ENCODE assay signal across 9 mouse cellular contexts in the genomic region with DNA sequence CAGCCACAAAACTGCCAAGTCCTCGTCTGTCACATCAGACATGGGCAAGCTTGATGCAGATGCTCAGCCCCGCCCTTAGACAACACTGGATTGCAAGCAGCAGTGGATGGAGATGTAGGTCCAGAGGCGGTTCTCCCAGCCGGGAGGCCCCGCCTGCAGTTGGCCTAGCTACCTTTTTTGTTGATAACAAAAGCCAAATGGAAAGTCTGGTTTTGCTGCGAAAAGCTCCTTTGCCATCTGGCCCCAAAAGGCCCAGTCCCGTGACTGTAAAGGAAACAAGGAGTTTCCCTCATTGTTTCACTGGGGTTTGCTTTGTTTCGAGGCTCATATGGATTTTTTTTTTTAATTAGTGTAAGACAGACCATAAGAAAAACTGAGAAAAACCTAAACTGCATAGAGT. TPM values are rescaled to one million over a fixed set of nuclear protein-coding genes. Genes with fewer than 3 reads are reported as not detected.
A peak's percentile ranks its signal among the peaks of the same experiment; 100 is the strongest.
DNase-seq lines count a peak whose midpoint lies in the region; ATAC-seq and TF ChIP-seq lines count a peak whose summit lies in the region.
"Had no signal": no experiment of that assay in that cellular context is flagged by ENCODE, and none has a peak within 500 bp of the region (broad histone marks: within the 10 kb centered on the region; RNA-seq: fewer than 3 reads in every experiment).

No protein-coding gene starts in this region.

- ATAC-seq in forebrain, embryonic 15.5 days (replicated peaks) = no peak
- no peak for ATAC-seq in forebrain, embryonic 16.5 days
- ATAC-seq in lung, embryonic 15.5 days (ENCODE audit: borderline replicate concordance, extremely low read depth, low FRiP score, low TSS enrichment) = no peak
- ATAC-seq in stomach, postnatal 0 days (ENCODE audit: low FRiP score, low TSS enrichment) = 0 out of 2 replicates have a peak, but pooled peaks have one; percentile 27

- H3K27me3 ChIP-seq in forebrain, embryonic 15.5 days = no peaks in the 10 kb centered on the region
- no peaks in the 10 kb centered on the region for H3K27me3 ChIP-seq in forebrain, embryonic 16.5 days (replicated peaks; ENCODE audit: control insufficient read depth, insufficient read depth, low read length)
- no peaks in the 10 kb centered on the region for H3K27me3 ChIP-seq in lung, embryonic 15.5 days
- no peaks in the 10 kb centered on the region for H3K27me3 ChIP-seq in stomach, postnatal 0 days (ENCODE audit: control insufficient read depth, insufficient read depth, low read length)

- DNase-seq in lung, postnatal 25 days (ENCODE audit: low spot score) = no peak
- DNase-seq in heart, postnatal 4 days = peak; percentile 57
- DNase-seq in stomach, postnatal 0 days (ENCODE audit: low spot score) = peak; percentile 75
- DNase-seq in cerebellum, adult 11-12 months = no peak
- DNase-seq in urinary bladder, postnatal 36 days (ENCODE audit: low spot score in 2 of 2) = no peak
- DNase-seq: cerebellum, adult 9-10 months had no signal

- WGBS in forebrain, embryonic 15.5 days = 34% methylated on average over 8 of the region's 8 CpGs
- 32% methylated on average over 8 of the region's 8 CpGs for WGBS in forebrain, embryonic 16.5 days
- 38% methylated on average over 8 of the region's 8 CpGs for WGBS in lung, embryonic 15.5 days
- 25% methylated on average over 8 of the region's 8 CpGs for WGBS in stomach, postnatal 0 days

- no peak for TF ChIP-seq CTCF in stomach, postnatal 0 days (IDR thresholded peaks at IDR 0.05; ENCODE audit: low read depth)

- no peak overlapping the region for H3K4me2 ChIP-seq in forebrain, embryonic 15.5 days (replicated peaks)
- H3K4me2 ChIP-seq in forebrain, embryonic 16.5 days (ENCODE audit: low read length) = no peak overlapping the region
- H3K4me2 ChIP-seq in lung, embryonic 15.5 days = no peak overlapping the region
- no peak overlapping the region for H3K4me2 ChIP-seq in stomach, postnatal 0 days (replicated peaks; ENCODE audit: low read depth)

- no peaks in the 10 kb centered on the region for H3K36me3 ChIP-seq in forebrain, embryonic 15.5 days
- H3K36me3 ChIP-seq in forebrain, embryonic 16.5 days (ENCODE audit: control insufficient read depth, insufficient read depth) = no peaks in the 10 kb centered on the region
- no peaks in the 10 kb centered on the region for H3K36me3 ChIP-seq in lung, embryonic 15.5 days
- H3K36me3 ChIP-seq in stomach, postnatal 0 days (ENCODE audit: control insufficient read depth, insufficient read depth, low read length) = no peaks in the 10 kb centered on the region

- H3K9ac ChIP-seq in forebrain, embryonic 15.5 days (replicated peaks) = no peak overlapping the region
- no peak overlapping the region for H3K9ac ChIP-seq in forebrain, embryonic 16.5 days (replicated peaks; ENCODE audit: low read depth, low read length)
- H3K9ac ChIP-seq in lung, embryonic 15.5 days = no peak overlapping the region
- H3K9ac ChIP-seq in stomach, postnatal 0 days (ENCODE audit: low read length) = no peak overlapping the region

- H3K4me1 ChIP-seq in forebrain, embryonic 15.5 days = peaks cover 30% of the 10 kb centered on the region
- peaks cover 28% of the 10 kb centered on the region for H3K4me1 ChIP-seq in forebrain, embryonic 16.5 days (replicated peaks; ENCODE audit: control insufficient read depth, insufficient read depth, low read length)
- peaks cover 78% of the 10 kb centered on the region for H3K4me1 ChIP-seq in lung, embryonic 15.5 days
- peaks cover 9% of the 10 kb centered on the region for H3K4me1 ChIP-seq in stomach, postnatal 0 days (replicated peaks; ENCODE audit: control insufficient read depth, insufficient read depth)

- H3K9me3 ChIP-seq in forebrain, embryonic 15.5 days = no peaks in the 10 kb centered on the region
- no peaks in the 10 kb centered on the region for H3K9me3 ChIP-seq in forebrain, embryonic 16.5 days (ENCODE audit: control insufficient read depth, low read length)
- no peaks in the 10 kb centered on the region for H3K9me3 ChIP-seq in lung, embryonic 15.5 days
- H3K9me3 ChIP-seq in stomach, postnatal 0 days (ENCODE audit: control insufficient read depth, low read length) = no peaks in the 10 kb centered on the region

- H3K4me3 ChIP-seq in forebrain, embryonic 15.5 days = no peak overlapping the region
- no peak overlapping the region for H3K4me3 ChIP-seq in forebrain, embryonic 16.5 days (replicated peaks; ENCODE audit: low read length)
- H3K4me3 ChIP-seq in lung, embryonic 15.5 days = no peak overlapping the region
- no peak overlapping the region for H3K4me3 ChIP-seq in stomach, postnatal 0 days (ENCODE audit: low read depth, low read length)

- no peak for TF ChIP-seq EP300 in stomach, postnatal 0 days (optimal IDR thresholded peaks at IDR 0.05)

- H3K27ac ChIP-seq in forebrain, embryonic 15.5 days (replicated peaks) = 0 out of 2 replicates have a peak overlapping the region, but pooled peaks have one; percentile 50
- no peak overlapping the region for H3K27ac ChIP-seq in forebrain, embryonic 16.5 days (ENCODE audit: low read length)
- H3K27ac ChIP-seq in lung, embryonic 15.5 days = peak overlapping the region; percentile 83
- peak overlapping the region; percentile 36 for H3K27ac ChIP-seq in stomach, postnatal 0 days (replicated peaks)

RNA-seq across cellular contexts. Expression of a gene that starts 18.5 kb away (rescaled TPM):
- 75.6 and 81.6 TPM in 2 replicates for polyA plus RNA-seq in forebrain, embryonic 15.5 days (2015; fragmentation: Nextera tagmentation; extraction: Ambion mirVana)
- polyA plus RNA-seq in forebrain, embryonic 16.5 days (2015; fragmentation: Nextera tagmentation; extraction: Ambion mirVana) = 78.4 and 101 TPM in 2 replicates
- 226 and 250 TPM in 2 replicates for polyA plus RNA-seq in lung, embryonic 15.5 days (2015; fragmentation: Nextera tagmentation; extraction: Ambion mirVana)
- 10 to 100 TPM; 72.4 to 73.3 TPM for total RNA-seq in heart, postnatal 4 days (2021)
- polyA plus RNA-seq in stomach, postnatal 0 days (2015; fragmentation: Nextera tagmentation; extraction: Ambion mirVana) = 487 and 500 TPM in 2 replicates

Comparison
In these comparisons a context has a peak if more than half of its experiments do, and no peak if none do; other contexts are left out.
1. DNase-seq: peak in heart, postnatal 4 days (single experiment) and stomach, postnatal 0 days (single experiment); none in lung, postnatal 25 days (single experiment), cerebellum, adult 11-12 months (single experiment) and urinary bladder, postnatal 36 days (0 of 2).